Mouse (Mus musculus) CH12.LX (cell line): ENCODE measurements around the gene Lrrn4cl. TPM values are rescaled to one million over a fixed set of nuclear protein-coding genes. Genes with fewer than 3 reads are reported as not detected.
A peak's percentile ranks its signal among the peaks of the same experiment; 100 is the strongest.

Experiments
- DNase-seq: peaks from one replicate; pipeline ENCODE4 v3.0.0-alpha.2; 2013; ENCODE audit errors: extremely low read depth
- H3K27ac ChIP-seq: 2 replicates; pipeline ENCODE4 v1.5.1; 2012; ENCODE audit warnings: low read depth, mild to moderate bottlenecking, control low read depth, moderate library complexity; ENCODE audit not compliant: insufficient read depth
- H3K27me3 ChIP-seq: replicated peaks from 2 replicates; pipeline ENCODE3; 2012; ENCODE audit warnings: inconsistent platforms
- H3K36me3 ChIP-seq, 2 experiments: replicated peaks in 1 of 2; 2 replicates each; pipeline versions ENCODE3 to v1.6.1; 2012; ENCODE audit warnings: inconsistent platforms in 1 of 2, low read length in 1 of 2, mild to moderate bottlenecking in 1 of 2, mixed read lengths in 1 of 2, moderate library complexity in 1 of 2; ENCODE audit not compliant: control insufficient read depth in 1 of 2, insufficient read depth in 1 of 2
- H3K4me1 ChIP-seq, 2 experiments: 2 replicates each; pipeline ENCODE4 v1.6.1; 2012; ENCODE audit warnings: inconsistent platforms in 1 of 2, moderate library complexity in 1 of 2; ENCODE audit not compliant: insufficient read depth in 2 of 2, control insufficient read depth in 1 of 2
- H3K4me2 ChIP-seq: 2 replicates; pipeline ENCODE4 v1.6.1; 2012; ENCODE audit warnings: low read depth, mild to moderate bottlenecking, control low read depth; ENCODE audit not compliant: poor library complexity, insufficient read depth, severe bottlenecking
- H3K4me3 ChIP-seq, 3 experiments: fragments of 150-350 bp in 1 of 3; sonication (generic) in 1 of 3; replicated peaks in 1 of 3; 2 replicates each; pipeline versions ENCODE3 to v1.5.1; 2011 to 2012; ENCODE audit warnings: low read depth in 2 of 3, low read length in 2 of 3, mild to moderate bottlenecking in 2 of 3, moderate library complexity in 2 of 3, control low read depth in 1 of 3, improper control_type of control experiment in 1 of 3, inconsistent platforms in 1 of 3, mixed read lengths in 1 of 3; ENCODE audit not compliant: poor library complexity in 1 of 3
- H3K79me2 ChIP-seq: replicated peaks from 2 replicates; pipeline ENCODE4 v1.6.1; 2012; ENCODE audit warnings: mild to moderate bottlenecking, moderate library complexity; ENCODE audit not compliant: control insufficient read depth, poor library complexity, insufficient read depth, severe bottlenecking; ENCODE audit errors: extremely low read depth
- H3K9ac ChIP-seq: 2 replicates; pipeline ENCODE4 v1.6.1; 2012; ENCODE audit warnings: low read depth, mild to moderate bottlenecking, control low read depth, moderate library complexity; ENCODE audit not compliant: insufficient read depth
- H3K9me3 ChIP-seq: replicated peaks from 2 replicates; pipeline ENCODE3; 2012; ENCODE audit warnings: low read length, inconsistent platforms, mixed read lengths
- BHLHE40 ChIP-seq: IDR thresholded peaks from 2 replicates; pipeline ENCODE4 v1.6.1; 2011; ENCODE audit warnings: mild to moderate bottlenecking, low read depth, low read length, improper control_type of control experiment
- CHD1 ChIP-seq: IDR thresholded peaks from 2 replicates; pipeline ENCODE4 v1.6.1; 2012; ENCODE audit warnings: low read depth, low read length, improper control_type of control experiment, inconsistent platforms
- CHD2 ChIP-seq: IDR thresholded peaks from 2 replicates; pipeline ENCODE4 v1.6.1; 2011; ENCODE audit warnings: low read length, improper control_type of control experiment
- CTCF ChIP-seq, 2 experiments: IDR thresholded peaks in 1 of 2; conservative IDR thresholded peaks in 1 of 2; 2 replicates each; pipeline ENCODE4 v1.5.1; 2011 to 2012; ENCODE audit warnings: low read depth in 2 of 2, low read length in 2 of 2, improper control_type of control experiment in 1 of 2, inconsistent platforms in 1 of 2, mild to moderate bottlenecking in 1 of 2, moderate library complexity in 1 of 2
- E2F4 ChIP-seq: IDR thresholded peaks from 2 replicates; pipeline ENCODE4 v1.6.1; 2011; ENCODE audit warnings: low read depth, low read length, improper control_type of control experiment; ENCODE audit not compliant: insufficient replicate concordance
- ELF1 ChIP-seq: IDR thresholded peaks from 2 replicates; pipeline ENCODE4 v1.6.1; 2014; ENCODE audit warnings: low read depth, mild to moderate bottlenecking, inconsistent platforms, low read length, improper control_type of control experiment
- EP300 ChIP-seq: IDR thresholded peaks from 2 replicates; pipeline ENCODE4 v1.6.1; 2011; ENCODE audit warnings: low read length, improper control_type of control experiment
- ETS1 ChIP-seq: conservative IDR thresholded peaks from 2 replicates; pipeline ENCODE4 v1.6.1; 2012; ENCODE audit warnings: low read depth, mild to moderate bottlenecking, inconsistent platforms, low read length, improper control_type of control experiment, moderate library complexity
- GABPA ChIP-seq: IDR thresholded peaks from 2 replicates; pipeline ENCODE4 v1.6.1; 2012; ENCODE audit warnings: low read depth, low read length, improper control_type of control experiment, inconsistent platforms; ENCODE audit not compliant: insufficient replicate concordance
- IRF4 ChIP-seq: IDR thresholded peaks from 2 replicates; pipeline ENCODE4 v1.6.1; 2014; ENCODE audit warnings: low read depth, mild to moderate bottlenecking, inconsistent platforms, low read length, improper control_type of control experiment
- JUN ChIP-seq: IDR thresholded peaks from 2 replicates; pipeline ENCODE4 v1.6.1; 2011; ENCODE audit warnings: low read depth, mild to moderate bottlenecking, low read length, improper control_type of control experiment, moderate library complexity; ENCODE audit not compliant: insufficient read depth
- JUND ChIP-seq: conservative IDR thresholded peaks from 2 replicates; pipeline ENCODE4 v1.6.1; 2011; ENCODE audit warnings: low read depth, low read length, improper control_type of control experiment
- MAFK ChIP-seq: IDR thresholded peaks from 2 replicates; pipeline ENCODE4 v1.6.1; 2011; ENCODE audit warnings: low read length, improper control_type of control experiment; ENCODE audit not compliant: insufficient replicate concordance
- MAX ChIP-seq: IDR thresholded peaks from 2 replicates; pipeline ENCODE4 v1.6.1; 2011; ENCODE audit warnings: low read length, improper control_type of control experiment
- MEF2A ChIP-seq: IDR thresholded peaks from 2 replicates; pipeline ENCODE4 v1.6.1; 2014; ENCODE audit warnings: low read depth, mild to moderate bottlenecking, inconsistent platforms, low read length, improper control_type of control experiment, borderline replicate concordance
- MYC ChIP-seq: IDR thresholded peaks from 2 replicates; pipeline ENCODE4 v1.6.1; 2011; ENCODE audit warnings: low read depth, mild to moderate bottlenecking, improper control_type of control experiment, low read length
- NRF1 ChIP-seq: IDR thresholded peaks from 2 replicates; pipeline ENCODE4 v1.6.1; 2014; ENCODE audit warnings: low read depth, mild to moderate bottlenecking, inconsistent platforms, low read length, improper control_type of control experiment, moderate library complexity
- PAX5 ChIP-seq: IDR thresholded peaks from 2 replicates; pipeline ENCODE4 v1.6.1; 2012; ENCODE audit warnings: low read length, inconsistent platforms, mixed read lengths
- POLR2A ChIP-seq: IDR thresholded peaks from 2 replicates; pipeline ENCODE4 v1.6.1; 2011; ENCODE audit warnings: low read depth, mild to moderate bottlenecking, improper control_type of control experiment, low read length
- POLR2AphosphoS2 ChIP-seq: IDR thresholded peaks from 2 replicates; pipeline ENCODE4 v1.6.1; 2011; ENCODE audit warnings: low read depth, low read length, improper control_type of control experiment
- RAD21 ChIP-seq: IDR thresholded peaks from 2 replicates; pipeline ENCODE4 v1.6.1; 2011; ENCODE audit warnings: low read depth, mild to moderate bottlenecking, low read length, improper control_type of control experiment, moderate library complexity
- RCOR1 ChIP-seq: conservative IDR thresholded peaks from 2 replicates; pipeline ENCODE4 v1.6.1; 2012; ENCODE audit warnings: low read depth, mild to moderate bottlenecking, inconsistent platforms, low read length, improper control_type of control experiment
- TBP ChIP-seq: conservative IDR thresholded peaks from 2 replicates; pipeline ENCODE4 v1.6.1; 2011; ENCODE audit warnings: low read depth, low read length, improper control_type of control experiment
- TCF12 ChIP-seq: IDR thresholded peaks from 2 replicates; pipeline ENCODE4 v1.6.1; 2014; ENCODE audit warnings: low read depth, mild to moderate bottlenecking, inconsistent platforms, low read length, improper control_type of control experiment
- UBTF ChIP-seq: IDR thresholded peaks from 2 replicates; pipeline ENCODE4 v1.6.1; 2012; ENCODE audit warnings: low read depth, mild to moderate bottlenecking, inconsistent platforms, low read length, improper control_type of control experiment, moderate library complexity
- USF1 ChIP-seq: IDR thresholded peaks from 2 replicates; pipeline ENCODE4 v1.6.1; 2014; ENCODE audit warnings: low read depth, mild to moderate bottlenecking, inconsistent platforms, low read length, improper control_type of control experiment
- USF2 ChIP-seq: conservative IDR thresholded peaks from 2 replicates; pipeline ENCODE4 v1.6.1; 2011; ENCODE audit warnings: low read depth, low read length, improper control_type of control experiment
- ZC3H11A ChIP-seq: IDR thresholded peaks from 2 replicates; pipeline ENCODE4 v1.6.1; 2012; ENCODE audit warnings: low read depth, mild to moderate bottlenecking, inconsistent platforms, low read length, improper control_type of control experiment
- ZKSCAN1 ChIP-seq: IDR thresholded peaks from 2 replicates; pipeline ENCODE4 v1.6.1; 2012; ENCODE audit warnings: low read depth, inconsistent platforms, low read length, improper control_type of control experiment, borderline replicate concordance
- ZMIZ1 ChIP-seq: IDR thresholded peaks from 2 replicates; pipeline ENCODE4 v1.6.1; 2012; ENCODE audit warnings: low read depth, mild to moderate bottlenecking, inconsistent platforms, low read length, improper control_type of control experiment
- dilution Hi-C: fragments of 300-500 bp; cut with MboI; formaldehyde crosslinking; loops from 2 replicates; pipeline ENCODE4 v1.14.3; 2020; ENCODE audit warnings: low sequenced_read_pairs; ENCODE audit not compliant: extremely low pct_unique_long_range_greater_than_20kb, extremely low pct_ligation_motif_present
- in situ Hi-C: fragments of 300-500 bp; cut with MboI; formaldehyde crosslinking; loops from 3 replicates; pipeline ENCODE4 v1.14.3; 2019; ENCODE audit warnings: low sequenced_read_pairs, low pct_ligation_motif_present, low pct_unique_long_range_greater_than_20kb, mixed read lengths
- polyA plus RNA-seq: library from polyadenylated mRNA; unstranded; fragments of >175 nt; gene quantifications from 2 replicates; pipeline ENCODE4 v1.2.1, GENCODE M21; 2012; ENCODE audit warnings: low read depth; ENCODE audit not compliant: insufficient read length
- total RNA-seq, 2 experiments: library from RNA; depleted of rRNA; stranded (reverse); fragments of 300-350 nt in 1 of 2; fragments of >200 nt in 1 of 2; gene quantifications; 2 replicates each; pipeline ENCODE4 v1.2.3; 2012 to 2014

The Lrrn4cl gene
- total and polyA plus RNA-seq, 3 experiments = 0.17 to 0.41 (median 0.31) TPM

GRCm38 (mm10) chr19:8903412-8903811 lies 52.8 kb downstream of the Lrrn4cl start:
- H3K79me2 ChIP-seq = peaks cover 57% of the 10 kb centered on the region
- no peak overlapping the region for H3K4me3 ChIP-seq
- peaks cover 18 to 34% of the 10 kb centered on the region in 2 experiments for H3K4me1 ChIP-seq
- no peaks in the 10 kb centered on the region for H3K27me3 ChIP-seq
- H3K36me3 ChIP-seq = peaks cover 51 to 76% of the 10 kb centered on the region in 2 experiments
- TF ChIP-seq NRF1 (no peak), CHD1 (no peak), GABPA (no peak), JUN (peak; percentile 92), MYC (no peak), EP300 (peak; percentile 82), POLR2AphosphoS2 (no peak), USF1 (no peak), CHD2 (no peak), MAFK (no peak), IRF4 (peak; percentile 82), RCOR1 (no peak), ZKSCAN1 (no peak), CTCF (conservative IDR thresholded peaks at IDR 0.05 in 1 of 2, IDR thresholded peaks at IDR 0.05 in 1 of 2; ENCODE audit: low read depth in 2 of 2, low read length in 2 of 2) (no peak), TBP (no peak), UBTF (no peak), ZMIZ1 (no peak), PAX5 (no peak), MAX (no peak), ETS1 (peak; percentile 38; the same call in 1 of the 2 replicates), TCF12 (no peak), POLR2A (no peak), JUND (peak; percentile 82), ELF1 (no peak), MEF2A (peak; percentile 89), BHLHE40 (no peak), E2F4 (no peak), RAD21 (no peak), USF2 (no peak), ZC3H11A (no peak)
- no peak overlapping the region for H3K9ac ChIP-seq
- dilution Hi-C loops = no loop called here
- H3K27ac ChIP-seq = peak overlapping the region; percentile 18
- in situ Hi-C loops = no loop called here
- H3K9me3 ChIP-seq = no peaks in the 10 kb centered on the region
- no peak for DNase-seq
- H3K4me2 ChIP-seq = no peak overlapping the region

Other genes with a start within 250 kb of the Lrrn4cl start
Only the 20 nearest of the 33 such genes appear.
- 50.8 and 54.4 TPM in 2 replicates for gene Tmem179b, start 76.3 kb upstream of the Lrrn4cl start, total RNA-seq (2012; rRNA removed)
- gene Tmem179b, start 76.3 kb upstream of the Lrrn4cl start, total RNA-seq (2014; rRNA removed) = 85.7 and 105 TPM in 2 replicates
- gene Tmem179b, start 76.3 kb upstream of the Lrrn4cl start, polyA plus RNA-seq = 49.8 and 72.0 TPM in 2 replicates
- gene Taf6l, start 64.4 kb upstream of the Lrrn4cl start, total RNA-seq (2012; rRNA removed) = 25.5 and 29.2 TPM in 2 replicates
- 20.4 and 22.2 TPM in 2 replicates for gene Taf6l, start 64.4 kb upstream of the Lrrn4cl start, total RNA-seq (2014; rRNA removed)
- 24.8 and 25.7 TPM in 2 replicates for gene Taf6l, start 64.4 kb upstream of the Lrrn4cl start, polyA plus RNA-seq
- gene Polr2g, start 52.2 kb upstream of the Lrrn4cl start, total RNA-seq (2012; rRNA removed) = 157 and 162 TPM in 2 replicates
- gene Polr2g, start 52.2 kb upstream of the Lrrn4cl start, total RNA-seq (2014; rRNA removed) = 173 and 182 TPM in 2 replicates
- 138 and 148 TPM in 2 replicates for gene Polr2g, start 52.2 kb upstream of the Lrrn4cl start, polyA plus RNA-seq
- 2.4 and 2.5 TPM in 2 replicates for gene Zbtb3, start 48.2 kb upstream of the Lrrn4cl start, total RNA-seq (2012; rRNA removed)
- gene Zbtb3, start 48.2 kb upstream of the Lrrn4cl start, total RNA-seq (2014; rRNA removed) = 1.1 and 2.2 TPM in 2 replicates
- 1.2 and 1.3 TPM in 2 replicates for gene Zbtb3, start 48.2 kb upstream of the Lrrn4cl start, polyA plus RNA-seq
- 37.6 and 42.0 TPM in 2 replicates for gene Ttc9c, start 31.4 kb upstream of the Lrrn4cl start, total RNA-seq (2012; rRNA removed)
- gene Ttc9c, start 31.4 kb upstream of the Lrrn4cl start, total RNA-seq (2014; rRNA removed) = 56.5 and 57.2 TPM in 2 replicates
- 42.2 and 44.7 TPM in 2 replicates for gene Ttc9c, start 31.4 kb upstream of the Lrrn4cl start, polyA plus RNA-seq
- 44.3 and 44.8 TPM in 2 replicates for gene Hnrnpul2, start 30.8 kb upstream of the Lrrn4cl start, total RNA-seq (2012; rRNA removed)
- gene Hnrnpul2, start 30.8 kb upstream of the Lrrn4cl start, total RNA-seq (2014; rRNA removed) = 17.8 and 19.7 TPM in 2 replicates
- 81.6 and 94.1 TPM in 2 replicates for gene Hnrnpul2, start 30.8 kb upstream of the Lrrn4cl start, polyA plus RNA-seq
- gene AC129217.1, start 21.0 kb upstream of the Lrrn4cl start, total RNA-seq (2012; rRNA removed) = 0.25 and 0.67 TPM in 2 replicates
- 2.1 and 5.1 TPM in 2 replicates for gene AC129217.1, start 21.0 kb upstream of the Lrrn4cl start, total RNA-seq (2014; rRNA removed)
- 63.9 and 77.4 TPM in 2 replicates for gene AC129217.1, start 21.0 kb upstream of the Lrrn4cl start, polyA plus RNA-seq
- 91.0 and 117 TPM in 2 replicates for gene Bscl2, start 13.3 kb upstream of the Lrrn4cl start, total RNA-seq (2012; rRNA removed)
- 27.9 and 30.9 TPM in 2 replicates for gene Bscl2, start 13.3 kb upstream of the Lrrn4cl start, total RNA-seq (2014; rRNA removed)
- 46.7 and 51.6 TPM in 2 replicates for gene Bscl2, start 13.3 kb upstream of the Lrrn4cl start, polyA plus RNA-seq
- gene Gng3, start 11.6 kb upstream of the Lrrn4cl start, total RNA-seq (2012; rRNA removed) = 3.1 and 6.1 TPM in 2 replicates
- 0.55 and 0.56 TPM in 2 replicates for gene Gng3, start 11.6 kb upstream of the Lrrn4cl start, total RNA-seq (2014; rRNA removed)
- 8.1 and 10.3 TPM in 2 replicates for gene Gng3, start 11.6 kb upstream of the Lrrn4cl start, polyA plus RNA-seq
- gene Ubxn1, start 20.7 kb downstream of the Lrrn4cl start, total RNA-seq (2012; rRNA removed) = 134 and 140 TPM in 2 replicates
- 96.3 and 107 TPM in 2 replicates for gene Ubxn1, start 20.7 kb downstream of the Lrrn4cl start, total RNA-seq (2014; rRNA removed)
- 226 and 279 TPM in 2 replicates for gene Ubxn1, start 20.7 kb downstream of the Lrrn4cl start, polyA plus RNA-seq
- gene Uqcc3, start 30.2 kb downstream of the Lrrn4cl start, total RNA-seq (2012; rRNA removed) = 53.9 and 56.6 TPM in 2 replicates
- gene Uqcc3, start 30.2 kb downstream of the Lrrn4cl start, total RNA-seq (2014; rRNA removed) = 23.5 and 24.0 TPM in 2 replicates
- 42.6 and 52.0 TPM in 2 replicates for gene Uqcc3, start 30.2 kb downstream of the Lrrn4cl start, polyA plus RNA-seq
- gene Lbhd1, start 33.0 kb downstream of the Lrrn4cl start, total RNA-seq (2012; rRNA removed) = 7.5 and 14.3 TPM in 2 replicates
- gene Lbhd1, start 33.0 kb downstream of the Lrrn4cl start, total RNA-seq (2014; rRNA removed) = 15.5 and 15.6 TPM in 2 replicates
- gene Lbhd1, start 33.0 kb downstream of the Lrrn4cl start, polyA plus RNA-seq = 50.4 and 80.4 TPM in 2 replicates
- gene Gm49403, start 33.2 kb downstream of the Lrrn4cl start, total RNA-seq (2012; rRNA removed) = not detected in 2 replicates
- not detected in 2 replicates for gene Gm49403, start 33.2 kb downstream of the Lrrn4cl start, total RNA-seq (2014; rRNA removed)
- gene Gm49403, start 33.2 kb downstream of the Lrrn4cl start, polyA plus RNA-seq = not detected in 2 replicates
- gene 1810009A15Rik, start 38.1 kb downstream of the Lrrn4cl start, total RNA-seq (2012; rRNA removed) = 157 and 224 TPM in 2 replicates
- gene 1810009A15Rik, start 38.1 kb downstream of the Lrrn4cl start, total RNA-seq (2014; rRNA removed) = 198 and 218 TPM in 2 replicates
- gene 1810009A15Rik, start 38.1 kb downstream of the Lrrn4cl start, polyA plus RNA-seq = 161 and 176 TPM in 2 replicates
- not detected in 2 replicates for gene Gm49416, start 38.2 kb downstream of the Lrrn4cl start, total RNA-seq (2012; rRNA removed)
- gene Gm49416, start 38.2 kb downstream of the Lrrn4cl start, total RNA-seq (2014; rRNA removed) = not detected in 2 replicates
- 11.1 and 53.2 TPM in 2 replicates for gene Gm49416, start 38.2 kb downstream of the Lrrn4cl start, polyA plus RNA-seq
- gene Ints5, start 42.2 kb downstream of the Lrrn4cl start, total RNA-seq (2012; rRNA removed) = 38.9 and 49.9 TPM in 2 replicates
- gene Ints5, start 42.2 kb downstream of the Lrrn4cl start, total RNA-seq (2014; rRNA removed) = 15.7 and 17.2 TPM in 2 replicates
- 30.6 and 38.0 TPM in 2 replicates for gene Ints5, start 42.2 kb downstream of the Lrrn4cl start, polyA plus RNA-seq
- gene Ganab, start 47.3 kb downstream of the Lrrn4cl start, total RNA-seq (2012; rRNA removed) = 165 and 169 TPM in 2 replicates
- 85.7 and 97.0 TPM in 2 replicates for gene Ganab, start 47.3 kb downstream of the Lrrn4cl start, total RNA-seq (2014; rRNA removed)
- gene Ganab, start 47.3 kb downstream of the Lrrn4cl start, polyA plus RNA-seq = 139 and 143 TPM in 2 replicates
- gene B3gat3, start 69.6 kb downstream of the Lrrn4cl start, total RNA-seq (2012; rRNA removed) = 49.9 and 54.8 TPM in 2 replicates
- 17.8 and 18.6 TPM in 2 replicates for gene B3gat3, start 69.6 kb downstream of the Lrrn4cl start, total RNA-seq (2014; rRNA removed)
- 31.0 and 33.0 TPM in 2 replicates for gene B3gat3, start 69.6 kb downstream of the Lrrn4cl start, polyA plus RNA-seq
- 5.5 and 5.6 TPM in 2 replicates for gene Rom1, start 78.6 kb downstream of the Lrrn4cl start, total RNA-seq (2012; rRNA removed)
- 4.2 and 4.7 TPM in 2 replicates for gene Rom1, start 78.6 kb downstream of the Lrrn4cl start, total RNA-seq (2014; rRNA removed)
- gene Rom1, start 78.6 kb downstream of the Lrrn4cl start, polyA plus RNA-seq = 4.8 and 4.9 TPM in 2 replicates
- gene Eml3, start 78.8 kb downstream of the Lrrn4cl start, total RNA-seq (2012; rRNA removed) = 33.3 and 33.6 TPM in 2 replicates
- 18.7 and 20.4 TPM in 2 replicates for gene Eml3, start 78.8 kb downstream of the Lrrn4cl start, total RNA-seq (2014; rRNA removed)
- 35.2 and 37.3 TPM in 2 replicates for gene Eml3, start 78.8 kb downstream of the Lrrn4cl start, polyA plus RNA-seq